Mouse (Mus musculus) C2C12 (cell line): Measurements from ENCODE around the gene Utrn. TPM values are rescaled to one million over a fixed set of nuclear protein-coding genes. Genes with fewer than 3 reads are reported as not detected.

Experiments
- H3K27me3 ChIP-seq: one replicate; pipeline ENCODE4 v1.6.1; 2011; ENCODE audit not compliant: control insufficient read depth, insufficient read depth, insufficient read length
- H3K36me3 ChIP-seq: one replicate; pipeline ENCODE4 v1.6.1; 2011; ENCODE audit not compliant: control insufficient read depth, insufficient read depth
- H3K4me3 ChIP-seq: one replicate; pipeline ENCODE4 v1.5.1; 2011; ENCODE audit warnings: mild to moderate bottlenecking, control low read depth; ENCODE audit not compliant: poor library complexity, insufficient read depth, severe bottlenecking
- H3K79me2 ChIP-seq: one replicate; pipeline ENCODE4 v1.6.1; 2011; ENCODE audit not compliant: control insufficient read depth, insufficient read depth
- H3K79me3 ChIP-seq: one replicate; pipeline ENCODE4 v1.6.1; 2011; ENCODE audit warnings: low read depth, control low read depth
- H3ac ChIP-seq: one replicate; pipeline ENCODE3; 2011; ENCODE audit warnings: low read depth; ENCODE audit not compliant: control insufficient read depth, insufficient read length
- CEBPB ChIP-seq: IDR thresholded peaks from one replicate; pipeline ENCODE4 v1.6.1; 2011; ENCODE audit warnings: low read depth, mild to moderate bottlenecking, control low read depth, moderate library complexity
- CTCF ChIP-seq: IDR thresholded peaks from one replicate; pipeline ENCODE4 v1.5.1; 2011; ENCODE audit not compliant: control insufficient read depth, insufficient read depth, insufficient read length
- FOSL1 ChIP-seq: IDR thresholded peaks from one replicate; pipeline ENCODE4 v1.8.0; 2011; ENCODE audit warnings: mild to moderate bottlenecking, low read length; ENCODE audit not compliant: poor library complexity, insufficient read depth, severe bottlenecking
- MAX ChIP-seq: IDR thresholded peaks from one replicate; pipeline ENCODE4 v1.6.1; 2011; ENCODE audit warnings: mild to moderate bottlenecking, control low read depth
- MYOD1 ChIP-seq: IDR thresholded peaks from one replicate; pipeline ENCODE4 v1.6.1; 2011; ENCODE audit warnings: low read depth; ENCODE audit not compliant: control insufficient read depth, insufficient read length
- MYOG ChIP-seq: IDR thresholded peaks from one replicate; pipeline ENCODE4 v1.6.1; 2011; ENCODE audit not compliant: control insufficient read depth, insufficient read length; ENCODE audit errors: extremely low read depth
- USF1 ChIP-seq: IDR thresholded peaks from one replicate; pipeline ENCODE4 v1.6.1; 2011; ENCODE audit warnings: low read depth, mild to moderate bottlenecking, control low read depth, moderate library complexity
- polyA plus RNA-seq: library from polyadenylated mRNA; unstranded; fragments of >200 nt; fragmentation: generic; extraction: Trizol; gene quantifications from one replicate; pipeline ENCODE4 v1.2.1, GENCODE M21; 2012; ENCODE audit warnings: missing spikeins

Utrn gene
- polyA plus RNA-seq, 1 experiment: 10.5 TPM

- Histone ChIP-seq H3K36me3 (no peaks in the 10 kb centered on the region), H3ac (no peak overlapping the region), H3K79me2 (peaks cover 97% of the 10 kb centered on the region), H3K27me3 (no peaks in the 10 kb centered on the region), H3K4me3 (no peak overlapping the region), H3K79me3 (peaks cover 29% of the 10 kb centered on the region)
- no peak for TF ChIP-seq CTCF
- TF ChIP-seq CEBPB: no peak
- TF ChIP-seq MYOG: no peak
- no peak for TF ChIP-seq USF1
- TF ChIP-seq MAX: no peak
- TF ChIP-seq FOSL1: no peak
- no peak for TF ChIP-seq MYOD1
These were observed 70.9 kb downstream of the Utrn start for GRCm38 (mm10) chr10:12798248-12798647.

GRCm38 (mm10) chr10:12796510-12796840, 72.7 kb downstream of the Utrn start:
- Histone ChIP-seq H3K79me2 (peaks cover 97% of the 10 kb centered on the region), H3ac (no peak overlapping the region)
- TF ChIP-seq CEBPB (no peak), MYOG (no peak), FOSL1 (no peak), USF1 (no peak), MYOD1 (no peak), MAX (no peak), CTCF (no peak)

GRCm38 (mm10) chr10:12795796-12796509, 73.2 kb downstream of the Utrn start:
- Histone ChIP-seq H3K79me2 (peaks cover 97% of the 10 kb centered on the region), H3ac (no peak overlapping the region), H3K36me3 (no peaks in the 10 kb centered on the region), H3K79me3 (peaks cover 27% of the 10 kb centered on the region), H3K27me3 (no peaks in the 10 kb centered on the region), H3K4me3 (no peak overlapping the region)
- TF ChIP-seq MAX (no peak), CTCF (no peak), FOSL1 (no peak), CEBPB (no peak), MYOD1 (no peak), USF1 (no peak)

More at GRCm38 (mm10) chr10:12796510-12796840, 72.7 kb downstream of the Utrn start:
- Histone ChIP-seq H3K36me3 (no peaks in the 10 kb centered on the region), H3K4me3 (no peak overlapping the region), H3K79me3 (peaks cover 25% of the 10 kb centered on the region), H3K27me3 (no peaks in the 10 kb centered on the region)

GRCm38 (mm10) chr10:12792049-12792448, 77.1 kb downstream of the Utrn start:
- no peak overlapping the region for H3ac ChIP-seq
- H3K36me3 ChIP-seq: no peaks in the 10 kb centered on the region
- no peak overlapping the region for H3K4me3 ChIP-seq
- TF ChIP-seq CEBPB (no peak), MYOG (no peak), CTCF (no peak), MAX (no peak), FOSL1 (no peak), MYOD1 (no peak), USF1 (no peak)
- no peaks in the 10 kb centered on the region for H3K27me3 ChIP-seq
- H3K79me2 ChIP-seq: peaks cover 93% of the 10 kb centered on the region
- H3K79me3 ChIP-seq: peaks cover 27% of the 10 kb centered on the region

GRCm38 (mm10) chr10:12790881-12791280, 78.3 kb downstream of the Utrn start:
- TF ChIP-seq MAX (no peak), CTCF (no peak), MYOG (no peak), MYOD1 (no peak), CEBPB (no peak)
- H3K79me3 ChIP-seq: peaks cover 31% of the 10 kb centered on the region
- H3K79me2 ChIP-seq: peaks cover 93% of the 10 kb centered on the region
- no peaks in the 10 kb centered on the region for H3K27me3 ChIP-seq
- no peaks in the 10 kb centered on the region for H3K36me3 ChIP-seq
- no peak overlapping the region for H3ac ChIP-seq
- H3K4me3 ChIP-seq: no peak overlapping the region

- Histone ChIP-seq H3K79me3 (peaks cover 30% of the 10 kb centered on the region), H3K79me2 (peaks cover 82% of the 10 kb centered on the region), H3K36me3 (no peaks in the 10 kb centered on the region), H3K27me3 (no peaks in the 10 kb centered on the region), H3ac (no peak overlapping the region), H3K4me3 (no peak overlapping the region)
- TF ChIP-seq USF1 (no peak), FOSL1 (no peak), CEBPB (no peak), MYOD1 (no peak), MAX (no peak), MYOG (no peak), CTCF (no peak)
These were observed 80.6 kb downstream of the Utrn start for GRCm38 (mm10) chr10:12788529-12788928.
